Mouse (Mus musculus) limb, embryonic 12.5 days (tissue): Measurements from ENCODE around the gene Vipr2. TPM values are rescaled to one million over a fixed set of nuclear protein-coding genes. Genes with fewer than 3 reads are reported as not detected.
A peak's percentile ranks its signal among the peaks of the same experiment; 100 is the strongest.

ENCODE experiments used
- ATAC-seq: fragments of 200-750 bp; cut with Nextera tagmentation; 2 replicates; pipeline ENCODE4 v1.8.0; 2017; ENCODE audit warnings: low read depth, moderate TSS enrichment; ENCODE audit not compliant: insufficient number of reproducible peaks, insufficient read depth, low FRiP score, low TSS enrichment
- H3K27ac ChIP-seq: fragments of 300-500 bp; sonication (generic); 2 replicates; pipeline ENCODE4 v1.5.1; 2016; ENCODE audit warnings: mild to moderate bottlenecking, moderate library complexity
- H3K27me3 ChIP-seq: fragments of 300-500 bp; sonication (generic); 2 replicates; pipeline ENCODE4 v1.6.1; 2016; ENCODE audit warnings: mild to moderate bottlenecking, moderate library complexity
- H3K36me3 ChIP-seq: fragments of 300-500 bp; sonication (generic); 2 replicates; pipeline ENCODE4 v1.6.1; 2016; ENCODE audit warnings: mild to moderate bottlenecking, moderate library complexity
- H3K4me1 ChIP-seq: fragments of 300-500 bp; sonication (generic); replicated peaks from 2 replicates; pipeline ENCODE4 v1.6.1; 2016
- H3K4me2 ChIP-seq: fragments of 300-500 bp; sonication (generic); 2 replicates; pipeline ENCODE4 v1.6.1; 2016; ENCODE audit warnings: mild to moderate bottlenecking, moderate library complexity
- H3K4me3 ChIP-seq: fragments of 300-500 bp; sonication (generic); replicated peaks from 2 replicates; pipeline ENCODE4 v1.5.1; 2016; ENCODE audit warnings: mild to moderate bottlenecking
- H3K9ac ChIP-seq: fragments of 300-500 bp; sonication (generic); replicated peaks from 2 replicates; pipeline ENCODE4 v1.6.1; 2016; ENCODE audit warnings: mild to moderate bottlenecking, moderate library complexity
- H3K9me3 ChIP-seq: fragments of 300-500 bp; sonication (generic); 2 replicates; pipeline ENCODE4 v1.6.1; 2016; ENCODE audit warnings: mild to moderate bottlenecking, moderate library complexity
- WGBS: fragments of 180-500 bp; shearing (Covaris S2); methylation state at CpG from one replicate; pipeline ENCODE4 v1.1.7; 2016; 5-methylcytosine and 5-hydroxymethylcytosine counted together
- microRNA-seq: library from miRNA; unstranded; fragments of <30 nt; microRNA quantifications from one replicate; pipeline ENCODE4, GENCODE M21; 2017
- polyA plus RNA-seq: library from polyadenylated mRNA; unstranded; fragments of >200 nt; fragmentation: Nextera tagmentation; extraction: Ambion mirVana; gene quantifications from 2 replicates; pipeline ENCODE4 v1.2.1, GENCODE M21; 2016

Vipr2 gene
- polyA plus RNA-seq, 1 experiment from 2014 or later: 2.2 TPM

- H3K9ac ChIP-seq: no peak overlapping the region
- ATAC-seq: no peak
- H3K27ac ChIP-seq: no peak overlapping the region
- no peak overlapping the region for H3K4me3 ChIP-seq
- H3K9me3 ChIP-seq: no peaks in the 10 kb centered on the region
- H3K36me3 ChIP-seq: no peaks in the 10 kb centered on the region
- H3K4me1 ChIP-seq: no peaks in the 10 kb centered on the region
- WGBS: 75% methylated on average over 2 of the region's 2 CpGs
- no peak overlapping the region for H3K4me2 ChIP-seq
- H3K27me3 ChIP-seq: no peaks in the 10 kb centered on the region
Measured at GRCm38 (mm10) chr12:116159695-116160094, 82.2 kb downstream of the Vipr2 start.

- Histone ChIP-seq H3K36me3 (no peaks in the 10 kb centered on the region), H3K9ac (no peak overlapping the region), H3K9me3 (no peaks in the 10 kb centered on the region), H3K4me2 (no peak overlapping the region), H3K4me1 (no peaks in the 10 kb centered on the region), H3K27ac (no peak overlapping the region), H3K4me3 (no peak overlapping the region), H3K27me3 (no peaks in the 10 kb centered on the region)
- no peak for ATAC-seq
Measured at GRCm38 (mm10) chr12:116165368-116165767, 87.8 kb downstream of the Vipr2 start.

GRCm38 (mm10) chr12:116169666-116170065 is 92.1 kb downstream of the Vipr2 start:
- no peak for ATAC-seq
- no peak overlapping the region for H3K9ac ChIP-seq
- H3K36me3 ChIP-seq: no peaks in the 10 kb centered on the region
- no peaks in the 10 kb centered on the region for H3K4me1 ChIP-seq
- H3K27ac ChIP-seq: no peak overlapping the region
- no peak overlapping the region for H3K4me2 ChIP-seq
- WGBS: 85% methylated on average over 5 of the region's 5 CpGs
- H3K27me3 ChIP-seq: no peaks in the 10 kb centered on the region
- H3K4me3 ChIP-seq: no peak overlapping the region
- H3K9me3 ChIP-seq: no peaks in the 10 kb centered on the region

GRCm38 (mm10) chr12:116176930-116177329 is 99.4 kb downstream of the Vipr2 start:
- no peaks in the 10 kb centered on the region for H3K4me1 ChIP-seq
- no peak overlapping the region for H3K4me3 ChIP-seq
- no peak for ATAC-seq
- 88% methylated on average over 3 of the region's 3 CpGs for WGBS
- H3K9me3 ChIP-seq: no peaks in the 10 kb centered on the region
- no peaks in the 10 kb centered on the region for H3K27me3 ChIP-seq
- H3K27ac ChIP-seq: no peak overlapping the region
- H3K9ac ChIP-seq: no peak overlapping the region
- H3K4me2 ChIP-seq: no peak overlapping the region
- no peaks in the 10 kb centered on the region for H3K36me3 ChIP-seq

GRCm38 (mm10) chr12:116181436-116182050 is 104.0 kb downstream of the Vipr2 start:
- Histone ChIP-seq H3K9me3 (no peaks in the 10 kb centered on the region), H3K9ac (no peak overlapping the region), H3K27me3 (no peaks in the 10 kb centered on the region), H3K36me3 (no peaks in the 10 kb centered on the region), H3K4me3 (no peak overlapping the region), H3K4me1 (no peaks in the 10 kb centered on the region), H3K27ac (no peak overlapping the region), H3K4me2 (no peak overlapping the region)
- no peak for ATAC-seq
- 89% methylated on average over 4 of the region's 4 CpGs for WGBS

DNA sequence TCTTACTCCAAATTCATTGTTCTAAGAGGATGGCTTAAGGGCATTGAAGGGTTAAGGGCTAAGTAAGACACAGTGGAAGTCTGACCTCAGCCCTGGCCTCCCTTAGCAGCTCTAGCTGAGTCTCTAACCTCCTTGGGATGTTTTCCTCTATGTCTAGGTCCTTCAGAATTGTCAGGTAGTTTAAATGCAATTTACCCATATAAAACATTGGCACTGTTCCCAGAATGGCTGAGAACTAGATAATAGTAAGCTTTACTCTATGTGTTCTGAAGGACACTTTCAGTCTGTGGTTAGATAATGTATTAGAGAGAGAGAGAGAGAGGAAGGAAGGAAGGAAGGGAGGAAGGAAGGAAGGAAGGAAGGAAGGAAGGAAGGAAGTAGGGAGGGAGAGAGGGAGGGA is 104.8 kb downstream of the Vipr2 start:
- H3K4me1 ChIP-seq: no peaks in the 10 kb centered on the region
- no peaks in the 10 kb centered on the region for H3K27me3 ChIP-seq
- no peak for ATAC-seq
- no peak overlapping the region for H3K4me3 ChIP-seq
- no peaks in the 10 kb centered on the region for H3K36me3 ChIP-seq
- no peak overlapping the region for H3K27ac ChIP-seq
- H3K9me3 ChIP-seq: no peaks in the 10 kb centered on the region
- H3K9ac ChIP-seq: no peak overlapping the region
- no peak overlapping the region for H3K4me2 ChIP-seq

GRCm38 (mm10) chr12:116183212-116183935 is 105.8 kb downstream of the Vipr2 start:
- Histone ChIP-seq H3K36me3 (no peaks in the 10 kb centered on the region), H3K9ac (no peak overlapping the region), H3K9me3 (no peaks in the 10 kb centered on the region), H3K27ac (no peak overlapping the region), H3K27me3 (no peaks in the 10 kb centered on the region), H3K4me1 (no peaks in the 10 kb centered on the region), H3K4me3 (no peak overlapping the region), H3K4me2 (no peak overlapping the region)
- WGBS: 80% methylated on average over 6 of the region's 6 CpGs
- ATAC-seq: no peak

- 72% methylated on average over 6 of the region's 6 CpGs for WGBS
- ATAC-seq: no peak
- H3K36me3 ChIP-seq: no peaks in the 10 kb centered on the region
- peak overlapping the region; percentile 56; the same call in 1 of the 2 replicates for H3K27ac ChIP-seq
- no peak overlapping the region for H3K9ac ChIP-seq
- no peak overlapping the region for H3K4me3 ChIP-seq
- 0 out of 2 replicates have a peak, but pooled peaks cover 2% of the 10 kb centered on the region for H3K4me1 ChIP-seq
- H3K9me3 ChIP-seq: no peaks in the 10 kb centered on the region
- H3K4me2 ChIP-seq: no peak overlapping the region
- H3K27me3 ChIP-seq: no peaks in the 10 kb centered on the region
Measured at GRCm38 (mm10) chr12:116193952-116194351, 116.4 kb downstream of the Vipr2 start.

DNA sequence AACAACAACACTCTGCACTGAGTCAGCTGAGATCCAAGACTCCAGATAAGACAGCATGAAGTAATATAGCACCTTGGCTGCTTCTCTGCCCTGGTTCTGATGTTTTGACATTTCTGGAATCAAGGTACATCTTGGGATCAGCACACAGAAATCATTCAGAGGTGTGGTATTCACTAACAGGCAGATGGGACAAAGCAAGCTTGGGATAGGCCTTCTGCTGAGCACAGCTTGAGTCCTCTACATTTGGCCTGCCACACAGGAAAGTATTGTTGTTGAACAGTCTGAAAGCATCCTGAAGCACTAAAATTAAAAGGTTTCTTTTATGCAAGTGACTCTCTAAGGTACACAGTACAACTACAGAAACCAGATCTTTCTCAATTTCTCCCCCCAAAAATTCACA is 117.1 kb downstream of the Vipr2 start:
- no peak for ATAC-seq
- Histone ChIP-seq H3K36me3 (no peaks in the 10 kb centered on the region), H3K4me2 (no peak overlapping the region), H3K4me1 (0 out of 2 replicates have a peak, but pooled peaks cover 2% of the 10 kb centered on the region), H3K27me3 (no peaks in the 10 kb centered on the region), H3K27ac (no peak overlapping the region), H3K9me3 (no peaks in the 10 kb centered on the region), H3K4me3 (no peak overlapping the region), H3K9ac (no peak overlapping the region)

Small RNA genes within 50 kb of the gene (microRNA-seq; reads per million reads assigned to microRNA genes)
- not detected for gene Gm44372

Other genes with a start within 250 kb of the Vipr2 start
- gene Zfp386, start 30.0 kb upstream of the Vipr2 start, polyA plus RNA-seq: 59.2 and 60.9 TPM in 2 replicates
- gene Wdr60, start 185.3 kb downstream of the Vipr2 start, polyA plus RNA-seq: 24.7 and 25.9 TPM in 2 replicates
- gene Gm11027, start 197.7 kb downstream of the Vipr2 start, polyA plus RNA-seq: not detected in 2 replicates
- 19.0 and 21.3 TPM in 2 replicates for gene Esyt2, start 203.5 kb downstream of the Vipr2 start, polyA plus RNA-seq